Mouse (Mus musculus) hindbrain, embryonic 11.5 days (tissue): ENCODE results near the gene Odf3l2. TPM values are rescaled to one million over a fixed set of nuclear protein-coding genes. Genes with fewer than 3 reads are reported as not detected.

Experiments used
- ATAC-seq: fragments of 200-750 bp; cut with Nextera tagmentation; 2 replicates; pipeline ENCODE4 v1.8.0; 2017; ENCODE audit warnings: mild to moderate bottlenecking, moderate TSS enrichment, moderate library complexity; ENCODE audit not compliant: low FRiP score
- DNase-seq: peaks from one replicate; pipeline ENCODE4 v3.0.0-alpha.2; 2015; ENCODE audit warnings: low spot score
- H3K27ac ChIP-seq: fragments of 300-500 bp; sonication (generic); 2 replicates; pipeline ENCODE4 v1.5.1; 2014; ENCODE audit warnings: mild to moderate bottlenecking, low read depth, low read length
- H3K27me3 ChIP-seq: fragments of 300-500 bp; sonication (generic); 2 replicates; pipeline ENCODE4 v1.6.1; 2014; ENCODE audit warnings: mild to moderate bottlenecking, low read length, moderate library complexity, mixed read lengths; ENCODE audit not compliant: control insufficient read depth, insufficient read depth
- H3K36me3 ChIP-seq: fragments of 300-500 bp; sonication (generic); 2 replicates; pipeline ENCODE4 v1.6.1; 2014; ENCODE audit warnings: mild to moderate bottlenecking, low read length, moderate library complexity, mixed read lengths; ENCODE audit not compliant: control insufficient read depth, insufficient read depth
- H3K4me1 ChIP-seq: fragments of 300-500 bp; sonication (generic); replicated peaks from 2 replicates; pipeline ENCODE4 v1.6.1; 2014; ENCODE audit warnings: low read length, mixed read lengths; ENCODE audit not compliant: control insufficient read depth, insufficient read depth
- H3K4me2 ChIP-seq: fragments of 300-500 bp; sonication (generic); replicated peaks from 2 replicates; pipeline ENCODE4 v1.6.1; 2014; ENCODE audit warnings: mild to moderate bottlenecking, low read depth, low read length
- H3K4me3 ChIP-seq: fragments of 300-500 bp; sonication (generic); 2 replicates; pipeline ENCODE4 v1.5.1; 2014; ENCODE audit warnings: low read depth, low read length
- H3K9ac ChIP-seq: fragments of 300-500 bp; sonication (generic); 2 replicates; pipeline ENCODE4 v1.6.1; 2014; ENCODE audit warnings: low read depth, low read length
- H3K9me3 ChIP-seq: fragments of 300-500 bp; sonication (generic); 2 replicates; pipeline ENCODE4 v1.6.1; 2016; ENCODE audit warnings: low read length; ENCODE audit not compliant: control insufficient read depth
- WGBS: fragments of 180-500 bp; shearing (Covaris S2); extraction: QIAGEN DNeasy Blood & Tissue Kit; methylation state at CpG from one replicate; pipeline ENCODE4 v1.1.7; 2014; 5-methylcytosine and 5-hydroxymethylcytosine counted together
- polyA plus RNA-seq: library from polyadenylated mRNA; unstranded; fragments of >200 nt; fragmentation: Nextera tagmentation; extraction: Ambion mirVana; gene quantifications from 2 replicates; pipeline ENCODE4 v1.2.1, GENCODE M21; 2014

Odf3l2 gene
- polyA plus RNA-seq, 1 experiment from 2014 or later, result not detected

DNA sequence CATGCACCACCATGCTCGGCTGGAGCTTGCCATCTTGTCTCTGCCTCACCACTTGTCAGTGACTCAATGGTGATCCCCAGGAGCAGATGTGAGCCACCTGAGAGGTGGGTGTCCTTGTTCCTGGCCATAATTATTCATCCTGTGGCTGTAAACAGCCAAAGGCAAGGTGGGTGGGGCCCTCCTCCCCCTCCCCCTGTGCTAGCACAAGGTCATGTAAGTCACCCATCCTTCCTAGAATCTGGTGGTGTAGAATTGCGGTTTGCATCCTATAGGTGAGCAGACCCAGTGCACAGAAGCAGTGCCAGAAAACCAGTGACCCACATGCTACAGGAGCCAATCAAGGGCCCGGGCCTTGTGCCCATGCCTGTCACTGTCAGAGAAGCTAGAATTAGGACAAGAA, 27.5 kb upstream of the Odf3l2 start:
- H3K4me3 ChIP-seq, result no peak overlapping the region
- no peak overlapping the region for H3K27ac ChIP-seq
- WGBS, result 85% methylated on average over 3 of the region's 3 CpGs
- no peak overlapping the region for H3K4me2 ChIP-seq
- ATAC-seq, result no peak
- H3K27me3 ChIP-seq, result no peaks in the 10 kb centered on the region
- 0 out of 2 replicates have a peak, but pooled peaks cover 3% of the 10 kb centered on the region for H3K36me3 ChIP-seq
- H3K9me3 ChIP-seq, result no peaks in the 10 kb centered on the region
- DNase-seq, result no peak
- peaks cover 6% of the 10 kb centered on the region for H3K4me1 ChIP-seq
- H3K9ac ChIP-seq, result no peak overlapping the region

DNA sequence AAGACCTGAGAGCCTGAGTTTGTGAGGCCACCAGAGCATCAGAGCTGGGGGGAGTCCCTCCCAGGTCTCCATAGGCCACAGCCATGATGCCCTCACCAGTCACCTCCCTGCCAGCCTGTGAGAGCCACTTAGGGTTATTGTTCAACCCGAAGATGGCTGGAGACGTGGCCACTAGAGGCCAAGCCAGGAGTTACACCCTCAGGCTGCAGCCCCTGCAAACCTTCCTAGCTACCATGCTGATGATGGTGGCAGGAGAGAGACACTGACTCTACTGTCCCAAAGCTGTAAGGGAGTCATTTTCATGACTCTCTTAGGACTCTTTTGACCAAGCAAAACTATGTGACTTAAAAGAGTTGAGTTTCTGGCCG, 26.5 kb upstream of the Odf3l2 start:
- Histone ChIP-seq H3K27ac (no peak overlapping the region), H3K9ac (no peak overlapping the region), H3K27me3 (no peaks in the 10 kb centered on the region), H3K4me3 (no peak overlapping the region), H3K4me1 (peaks cover 6% of the 10 kb centered on the region), H3K36me3 (0 out of 2 replicates have a peak, but pooled peaks cover 3% of the 10 kb centered on the region), H3K4me2 (no peak overlapping the region), H3K9me3 (no peaks in the 10 kb centered on the region)
- 66% methylated on average over 3 of the region's 3 CpGs for WGBS
- ATAC-seq, result no peak
- DNase-seq, result no peak

DNA sequence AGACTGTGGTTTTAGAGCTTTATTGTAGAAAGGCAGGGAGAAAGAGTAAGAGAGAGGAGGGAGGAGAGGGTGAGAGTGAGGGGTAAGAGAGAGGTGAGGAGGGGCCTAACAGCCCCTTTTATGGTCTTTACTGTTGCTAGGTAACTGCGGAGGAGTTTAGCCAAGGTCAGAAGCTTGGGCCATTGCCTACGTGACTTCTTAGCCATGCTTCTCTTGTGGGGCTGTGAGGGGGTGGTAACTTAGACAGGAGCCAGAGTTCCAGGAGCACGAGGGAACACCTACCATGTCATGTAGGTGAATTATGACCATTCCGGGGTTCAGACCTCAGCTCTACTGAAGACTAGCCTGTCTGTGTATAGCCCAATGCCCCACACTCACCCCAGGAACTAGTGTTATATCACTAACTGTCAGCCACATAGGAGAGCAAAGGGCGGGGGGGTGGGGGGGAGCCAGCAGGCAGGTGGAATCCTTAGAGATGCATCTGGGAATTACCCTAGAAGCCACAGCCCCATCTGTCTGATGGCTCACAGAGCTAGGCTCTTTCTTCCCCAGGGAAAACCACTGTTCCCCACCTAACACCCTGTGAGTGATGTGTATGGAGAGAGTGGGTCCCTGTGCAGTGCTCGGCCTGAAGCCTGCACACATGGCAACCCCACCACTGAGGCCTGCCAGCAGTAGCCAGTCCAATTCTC, 26.0 kb upstream of the Odf3l2 start:
- H3K4me1 ChIP-seq, result peaks cover 6% of the 10 kb centered on the region
- 0 out of 2 replicates have a peak, but pooled peaks cover 3% of the 10 kb centered on the region for H3K36me3 ChIP-seq
- H3K27ac ChIP-seq, result no peak overlapping the region
- no peak overlapping the region for H3K4me2 ChIP-seq
- ATAC-seq (no peak), DNase-seq (no peak)
- no peaks in the 10 kb centered on the region for H3K27me3 ChIP-seq
- no peak overlapping the region for H3K9ac ChIP-seq
- no peaks in the 10 kb centered on the region for H3K9me3 ChIP-seq
- no peak overlapping the region for H3K4me3 ChIP-seq
- 68% methylated on average over 6 of the region's 6 CpGs for WGBS

DNA sequence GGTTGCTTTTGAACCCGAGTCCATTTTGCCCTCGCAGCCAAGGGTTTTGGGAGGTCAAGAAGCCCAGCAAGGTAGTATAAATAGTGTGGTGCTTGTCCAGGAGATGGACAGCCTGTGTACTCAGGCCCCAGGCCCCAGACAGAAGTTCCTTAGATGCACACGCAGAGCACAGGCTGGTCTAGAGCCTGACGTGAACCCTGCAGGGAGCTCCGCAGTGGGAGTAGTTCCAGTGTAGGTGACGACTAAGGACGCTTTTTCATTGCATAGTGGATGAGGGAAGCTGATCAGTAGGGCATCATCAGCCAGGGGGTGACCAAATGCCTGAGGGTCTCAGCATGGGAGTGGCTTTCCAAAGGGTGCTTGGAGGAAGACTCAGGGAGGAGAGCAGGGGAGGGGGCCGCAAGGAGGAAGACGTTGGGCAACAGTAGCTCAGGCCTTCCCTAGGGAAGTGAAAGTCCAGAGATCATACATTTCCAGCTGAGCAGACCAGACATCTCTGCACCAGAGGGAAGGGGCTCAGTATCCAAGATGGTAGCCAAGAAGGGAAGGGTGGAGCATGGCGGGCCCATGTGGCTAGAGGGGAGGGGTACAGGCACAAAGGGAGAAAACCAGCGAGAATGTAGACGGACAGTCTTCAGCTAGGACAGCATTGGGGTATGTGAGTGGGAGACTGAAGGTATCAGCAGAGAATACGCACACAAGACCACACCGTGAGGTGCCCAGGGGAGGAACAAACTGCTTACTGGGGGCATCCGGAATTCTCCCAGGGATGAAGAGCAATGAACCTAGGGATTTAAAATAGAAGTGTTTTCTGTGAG, 24.7 kb upstream of the Odf3l2 start:
- Histone ChIP-seq H3K4me1 (peaks cover 6% of the 10 kb centered on the region), H3K36me3 (no peaks in the 10 kb centered on the region), H3K9me3 (no peaks in the 10 kb centered on the region), H3K27me3 (no peaks in the 10 kb centered on the region), H3K27ac (peak overlapping the region; percentile 95; the same call in 1 of the 2 replicates), H3K9ac (peak overlapping the region; percentile 96), H3K4me3 (peak overlapping the region; percentile 96), H3K4me2 (peak overlapping the region; percentile 91)
- 37% methylated on average over 15 of the region's 15 CpGs for WGBS
- ATAC-seq (peak; percentile 36), DNase-seq (no peak)

DNA sequence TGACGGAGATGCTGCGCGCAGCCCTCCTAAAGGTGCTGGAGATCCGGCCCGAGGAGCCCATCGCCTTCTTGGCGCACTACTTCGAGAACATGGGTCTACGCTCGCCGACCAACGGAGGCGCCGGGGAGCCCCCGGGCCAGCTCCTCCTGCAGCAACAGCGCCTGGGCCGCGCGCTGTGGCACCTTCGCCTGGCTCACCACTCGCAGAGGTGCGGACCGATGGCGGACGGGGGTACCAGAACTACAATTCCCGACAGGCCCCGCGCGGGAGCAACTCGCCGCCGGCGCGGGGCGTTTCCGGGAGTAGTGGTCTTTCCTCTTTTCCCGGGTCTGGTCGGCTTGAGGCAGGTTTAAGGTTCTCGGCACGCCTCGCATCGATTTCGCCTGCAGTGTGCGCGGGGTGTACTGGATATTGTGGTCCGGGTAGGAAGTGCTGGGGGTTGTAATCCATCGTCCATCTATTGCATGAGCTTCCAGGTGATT, 24.1 kb upstream of the Odf3l2 start:
- peaks cover 6% of the 10 kb centered on the region for H3K4me1 ChIP-seq
- H3K27ac ChIP-seq, result peak overlapping the region; percentile 95
- H3K36me3 ChIP-seq, result no peaks in the 10 kb centered on the region
- no peaks in the 10 kb centered on the region for H3K9me3 ChIP-seq
- no peaks in the 10 kb centered on the region for H3K27me3 ChIP-seq
- DNase-seq, result peak; percentile 91
- under 1% methylated on average over 47 of the region's 47 CpGs for WGBS
- H3K4me2 ChIP-seq, result peak overlapping the region; percentile 91
- ATAC-seq, result peak; percentile 72
- H3K9ac ChIP-seq, result peak overlapping the region; percentile 96
- peak overlapping the region; percentile 96 for H3K4me3 ChIP-seq

DNA sequence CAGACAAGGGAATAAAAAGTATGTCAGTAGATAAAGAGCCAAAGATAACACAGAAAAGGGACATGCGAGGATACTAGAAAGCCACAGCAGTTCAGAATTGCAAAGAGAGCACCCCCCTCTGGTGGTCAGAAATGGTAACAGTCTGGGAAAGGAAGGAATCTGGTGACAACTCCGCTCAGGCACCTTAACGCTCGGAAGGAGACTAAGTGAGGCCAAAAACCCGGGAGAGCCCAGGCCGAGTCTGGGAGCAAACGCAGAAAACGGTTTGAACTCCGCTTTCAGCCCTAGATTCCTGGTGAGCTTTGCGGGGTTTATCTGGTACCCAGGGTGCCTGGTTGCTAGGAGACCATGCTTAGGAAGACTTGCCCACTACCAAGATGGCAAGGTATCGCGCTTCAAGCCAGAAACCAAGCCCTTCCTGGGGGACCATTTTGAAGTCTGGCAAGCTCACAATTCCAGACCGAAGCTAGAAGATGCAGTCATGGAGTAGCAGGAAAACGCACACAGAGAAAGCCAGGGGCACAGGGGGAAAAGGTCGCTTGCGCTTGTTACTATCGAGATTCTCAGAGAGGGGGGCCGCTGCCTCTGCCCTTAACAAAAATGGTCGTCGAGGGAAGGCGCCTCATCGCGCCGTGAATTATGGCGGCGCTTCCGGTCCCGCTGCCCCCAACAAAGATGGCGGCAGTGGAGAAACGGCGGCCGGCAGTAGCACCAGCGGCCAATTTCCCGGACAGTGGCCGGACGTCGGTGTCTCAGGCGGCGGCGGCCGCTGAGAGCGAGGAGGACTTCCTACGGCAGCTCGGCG, 23.4 kb upstream of the Odf3l2 start, which contains the start of gene Tpgs1:
Gene Tpgs1 (plus strand): TSS at position 599 of the 805 bp plus-strand sequence.
- DNase-seq, result peak; percentile 93
- H3K9me3 ChIP-seq, result no peaks in the 10 kb centered on the region
- peak; percentile 81 for ATAC-seq

DNA sequence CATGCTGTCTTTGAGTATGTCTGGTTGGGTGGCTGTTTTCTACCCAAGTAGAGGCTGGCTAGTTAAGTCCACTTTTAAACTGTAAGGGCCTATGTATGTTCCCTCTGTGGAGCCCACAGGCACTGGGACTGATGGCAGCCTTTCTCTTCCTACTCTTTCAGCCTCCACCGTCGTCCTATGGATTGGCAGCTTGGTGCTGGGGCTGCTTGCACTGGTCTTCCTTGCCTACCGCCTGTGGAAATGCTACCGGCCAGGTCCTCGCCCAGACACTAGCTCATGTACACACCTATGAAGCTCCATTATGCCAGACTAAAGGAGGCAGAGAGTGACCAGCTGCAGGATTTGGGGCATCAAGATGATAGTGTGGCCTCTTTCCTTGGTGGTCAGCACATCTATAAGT, 22.5 kb upstream of the Odf3l2 start:
- Histone ChIP-seq H3K4me3 (no peak overlapping the region), H3K27me3 (no peaks in the 10 kb centered on the region), H3K9me3 (no peaks in the 10 kb centered on the region), H3K36me3 (no peaks in the 10 kb centered on the region), H3K27ac (no peak overlapping the region), H3K4me1 (peaks cover 6% of the 10 kb centered on the region), H3K4me2 (no peak overlapping the region), H3K9ac (no peak overlapping the region)
- ATAC-seq (no peak), DNase-seq (no peak)
- 86% methylated on average over 5 of the region's 5 CpGs for WGBS

More for the DNA sequence above, 23.4 kb upstream of the Odf3l2 start, which contains the start of gene Tpgs1:
- Histone ChIP-seq H3K4me2 (peak within 1 kb of the TSS; percentile 91), H3K4me3 (peak within 1 kb of the TSS; percentile 96), H3K4me1 (peaks cover 6% of the 10 kb centered on the region), H3K9ac (peak within 1 kb of the TSS; percentile 96), H3K27me3 (no peaks in the 10 kb centered on the region), H3K36me3 (no peaks in the 10 kb centered on the region), H3K27ac (peak within 1 kb of the TSS; percentile 95)
- WGBS, result under 1% methylated on average over 45 of the region's 45 CpGs

DNA sequence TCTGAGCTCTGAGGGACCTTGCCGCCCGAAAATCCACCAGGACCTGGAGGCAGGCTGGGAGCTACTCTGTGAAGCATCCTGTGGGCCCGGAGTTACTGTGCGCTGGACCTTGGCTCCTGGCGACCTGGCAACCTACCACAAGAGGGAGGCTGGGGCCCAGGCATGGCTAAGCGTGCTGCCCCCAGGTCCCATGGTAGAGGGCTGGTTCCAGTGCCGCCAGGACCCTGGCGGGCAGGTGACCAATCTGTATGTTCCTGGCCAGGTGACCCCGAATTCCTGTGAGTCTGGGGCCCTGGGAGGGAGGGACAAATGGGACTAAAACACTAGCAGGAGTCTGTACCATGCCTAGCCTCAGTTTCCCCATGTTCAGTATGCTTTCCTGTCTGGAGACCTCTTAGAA, 21.0 kb upstream of the Odf3l2 start:
- ATAC-seq (no peak), DNase-seq (no peak)
- H3K4me2 ChIP-seq, result no peak overlapping the region
- no peak overlapping the region for H3K9ac ChIP-seq
- no peaks in the 10 kb centered on the region for H3K27me3 ChIP-seq
- H3K4me1 ChIP-seq, result peaks cover 6% of the 10 kb centered on the region
- no peaks in the 10 kb centered on the region for H3K9me3 ChIP-seq
- no peak overlapping the region for H3K27ac ChIP-seq
- no peaks in the 10 kb centered on the region for H3K36me3 ChIP-seq
- WGBS, result 70% methylated on average over 9 of the region's 9 CpGs
- H3K4me3 ChIP-seq, result no peak overlapping the region
